Mouse (Mus musculus) kidney, adult 2 months (tissue): ENCODE measurements at regions not wholly inside any gene's neighbourhood (a gene's known extent, or its start where the extent isn't known, plus 50 kb on each side); places are given as distances from the start of the nearest gene placed in this dataset.

ENCODE experiments used
- CTCF ChIP-seq: fragments of 200-500 bp; conservative IDR thresholded peaks from 2 replicates; pipeline ENCODE4 v1.5.1; 2011; ENCODE audit warnings: low read depth, mild to moderate bottlenecking, control low read depth, low read length, moderate library complexity, mixed read lengths; ENCODE audit not compliant: insufficient read depth, insufficient read length
- POLR2A ChIP-seq: fragments of 200-500 bp; IDR thresholded peaks from one replicate; pipeline ENCODE4 v1.6.1; 2011; ENCODE audit warnings: low read depth, low read length, control low read depth

DNA sequence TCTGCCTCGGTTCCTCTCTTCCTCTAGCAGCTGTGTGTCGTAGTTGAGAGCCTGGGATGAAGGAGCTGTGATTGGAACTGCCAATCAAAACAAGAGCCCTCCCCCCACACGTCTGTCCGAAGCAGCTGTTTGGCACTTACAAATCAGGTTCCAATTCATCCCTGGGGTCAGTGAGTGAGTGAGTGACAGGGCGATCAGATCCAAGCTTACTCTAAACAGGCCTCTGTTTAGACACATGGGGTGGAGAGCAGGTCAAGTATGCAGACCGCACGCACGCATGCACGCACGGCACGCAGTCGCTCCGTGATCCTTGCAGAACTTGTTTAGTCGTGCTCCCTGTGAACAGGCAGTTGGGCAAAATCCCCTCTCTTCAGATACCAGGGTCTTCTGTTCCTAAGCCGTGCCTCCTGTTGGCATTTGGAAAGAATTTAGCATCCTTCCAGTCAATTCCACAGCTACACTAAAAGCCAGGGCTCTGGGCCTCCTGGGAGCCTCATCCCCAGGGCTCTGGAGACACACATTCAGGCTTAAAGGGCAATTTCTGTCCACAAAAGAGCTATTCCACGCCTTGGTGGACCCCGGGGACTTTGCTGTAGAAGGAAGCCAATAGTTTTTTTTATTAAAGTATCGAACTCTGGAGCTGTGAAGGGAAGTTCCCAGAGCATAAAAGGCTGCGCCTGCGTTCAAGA is 52.2 kb upstream of the Kcng1 start:
- TF ChIP-seq CTCF (no peak), POLR2A (no peak)
